Mouse (Mus musculus): Measurements from ENCODE around the gene Gm10715.
"Not testable (repeated sequence)": the region's sequence is repeated elsewhere in the genome, so short reads cannot be mapped to it uniquely, and the experiment has no call there.

Gm10715 gene

GRCm38 (mm10) chr9:3024912-3025467 lies 11.7 kb upstream of the Gm10715 start, which contains the start of gene Gm10717:
Gene Gm10717, plus strand, starts transcription at chr9:3025417.
- peak; percentile 5 to 23 for DNase-seq (ENCODE audit: low spot score in 2 of 2)

GRCm38 (mm10) chr9:3025653-3026052 lies 11.0 kb upstream of the Gm10715 start:
- peak; percentile 64 to 67 for DNase-seq (ENCODE audit: low spot score in 2 of 2)

DNA sequence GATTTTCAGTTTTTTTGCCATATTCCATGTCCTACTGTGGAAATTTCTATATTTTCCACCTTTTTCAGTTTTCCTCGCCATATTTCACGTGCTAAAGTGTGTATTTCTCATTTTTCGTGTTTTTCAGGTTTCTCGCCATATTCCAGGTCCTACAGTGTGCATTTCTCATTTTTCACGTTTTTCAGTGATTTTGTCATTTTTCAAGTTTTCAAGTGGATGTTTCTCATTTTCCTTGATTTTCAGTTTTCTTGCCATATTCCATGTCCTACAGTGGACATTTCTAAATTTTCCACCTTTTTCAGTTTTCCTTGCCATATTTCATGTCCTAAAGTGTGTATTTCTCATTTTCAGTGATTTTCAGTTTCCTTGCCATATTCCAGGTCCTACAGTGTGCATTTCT lies 10.5 kb upstream of the Gm10715 start:
- not testable (repeated sequence) for DNase-seq (ENCODE audit: low spot score in 2 of 2)

DNA sequence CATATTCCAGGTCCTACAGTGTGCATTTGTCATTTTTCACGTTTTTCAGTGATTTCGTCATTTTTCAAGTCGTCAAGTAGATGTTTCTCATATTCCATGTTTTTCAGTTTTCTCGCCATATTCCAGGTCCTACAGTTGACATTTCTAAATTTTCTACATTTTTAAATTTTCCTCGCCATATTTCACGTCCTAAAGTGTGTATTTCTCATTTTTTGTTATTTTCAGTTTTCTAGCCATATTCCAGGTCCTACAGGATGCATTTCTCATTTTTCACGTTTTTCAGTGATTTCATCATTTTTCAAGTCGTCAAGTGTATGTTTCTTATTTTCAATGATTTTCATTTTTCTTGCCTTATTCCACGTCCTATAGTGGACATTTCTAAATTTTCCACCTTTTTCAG lies 9.9 kb upstream of the Gm10715 start:
- DNase-seq (ENCODE audit: low spot score in 2 of 2) = not testable (repeated sequence)

GRCm38 (mm10) chr9:3027200-3027599 lies 9.5 kb upstream of the Gm10715 start:
- DNase-seq (ENCODE audit: low spot score in 2 of 2) = not testable (repeated sequence)

DNA sequence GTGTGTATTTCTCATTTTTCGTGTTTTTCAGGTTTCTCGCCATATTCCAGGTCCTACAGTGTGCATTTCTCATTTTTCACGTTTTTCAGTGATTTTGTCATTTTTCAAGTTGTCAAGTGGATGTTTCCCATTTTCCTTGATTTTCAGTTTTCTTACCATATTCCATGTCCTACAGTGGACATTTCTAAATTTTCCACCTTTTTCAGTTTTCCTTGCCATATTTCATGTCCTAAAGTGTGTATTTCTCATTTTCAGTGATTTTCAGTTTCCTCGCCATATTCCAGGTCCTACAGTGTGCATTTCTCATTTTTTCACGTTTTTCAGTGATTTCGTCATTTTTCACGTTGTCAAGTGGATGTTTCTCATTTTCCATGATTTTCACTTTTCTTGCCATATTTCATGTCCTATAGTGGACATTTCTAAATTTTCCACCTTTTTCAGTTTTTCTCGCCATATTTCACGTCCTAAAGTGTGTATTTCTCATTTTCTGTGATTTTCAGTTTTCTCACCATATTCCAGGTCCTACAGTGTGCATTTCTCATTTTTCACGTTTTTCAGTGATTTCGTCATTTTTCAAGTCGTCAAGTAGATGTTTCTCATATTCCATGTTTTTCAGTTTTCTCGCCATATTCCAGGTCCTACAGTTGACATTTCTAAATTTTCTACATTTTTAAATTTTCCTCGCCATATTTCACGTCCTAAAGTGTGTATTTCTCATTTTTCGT lies 7.2 kb upstream of the Gm10715 start:
- peak; percentile 24 to 29 for DNase-seq (ENCODE audit: low spot score in 2 of 2)

DNA sequence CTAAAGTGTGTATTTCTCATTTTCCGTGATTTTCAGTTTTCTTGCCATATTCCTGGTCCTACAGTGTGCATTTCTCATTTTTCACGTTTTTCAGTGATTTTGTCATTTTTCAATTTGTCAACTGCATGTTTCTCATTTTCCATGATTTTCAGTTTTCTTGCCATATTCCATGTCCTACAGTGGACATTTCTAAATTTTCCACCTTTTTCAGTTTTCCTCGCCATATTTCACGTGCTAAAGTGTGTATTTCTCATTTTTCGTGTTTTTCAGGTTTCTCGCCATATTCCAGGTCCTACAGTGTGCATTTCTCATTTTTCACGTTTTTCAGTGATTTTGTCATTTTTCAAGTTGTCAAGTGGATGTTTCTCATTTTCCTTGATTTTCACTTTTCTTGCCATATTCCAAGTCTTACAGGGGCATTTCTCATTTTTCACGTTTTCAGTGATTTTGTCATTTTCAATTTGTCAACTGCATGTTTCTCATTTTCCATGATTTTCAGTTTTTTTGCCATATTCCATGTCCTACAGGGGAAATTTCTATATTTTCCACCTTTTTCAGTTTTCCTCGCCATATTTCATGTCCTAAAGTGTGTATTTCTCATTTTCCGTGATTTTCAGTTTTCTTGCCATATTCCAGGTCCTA lies 5.9 kb upstream of the Gm10715 start:
- not testable (repeated sequence) for DNase-seq (ENCODE audit: low spot score in 2 of 2)

DNA sequence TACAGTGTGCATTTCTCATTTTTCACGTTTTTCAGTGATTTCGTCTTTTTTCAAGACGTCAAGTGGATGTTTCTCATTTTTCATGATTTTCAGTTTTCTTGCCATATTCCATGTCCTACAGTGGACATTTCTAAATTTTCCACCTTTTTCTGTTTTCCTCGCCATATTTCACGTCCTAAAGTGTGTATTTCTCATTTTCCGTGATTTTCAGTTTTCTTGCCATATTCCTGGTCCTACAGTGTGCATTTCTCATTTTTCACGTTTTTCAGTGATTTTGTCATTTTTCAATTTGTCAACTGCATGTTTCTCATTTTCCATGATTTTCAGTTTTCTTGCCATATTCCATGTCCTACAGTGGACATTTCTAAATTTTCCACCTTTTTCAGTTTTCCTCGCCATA lies 2.4 kb upstream of the Gm10715 start, which contains the start of gene Gm17535:
TSS of gene Gm17535 (plus strand) at position 301 of the 400 bp plus-strand sequence.
- DNase-seq (ENCODE audit: low spot score in 2 of 2) = not testable (repeated sequence)

- not testable (repeated sequence) for DNase-seq (ENCODE audit: low spot score in 2 of 2)
Measured at GRCm38 (mm10) chr9:3038161-3038560, 1.5 kb downstream of the Gm10715 start.
